In the genomic region with DNA sequence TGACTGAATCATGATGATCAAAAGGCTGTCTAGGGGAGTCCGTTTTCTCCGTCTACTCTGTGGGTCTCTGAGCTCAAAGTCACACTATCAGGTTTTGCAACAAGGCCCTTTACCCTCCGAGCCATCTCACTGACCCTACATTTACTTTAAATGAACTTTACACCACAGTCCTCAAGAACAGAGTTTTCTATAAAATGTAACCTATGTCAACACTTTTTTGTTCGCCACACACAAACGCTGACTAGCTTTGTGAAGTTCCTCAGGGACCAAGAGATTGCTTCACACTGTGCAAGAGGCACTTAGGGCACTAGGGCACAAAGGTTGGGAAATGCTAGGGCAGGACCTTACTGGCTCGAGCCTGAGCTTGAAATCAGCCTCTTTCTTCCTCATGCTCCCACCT, we compare ENCODE assay signal across 16 mouse cellular contexts. TPM values are rescaled to one million over a fixed set of nuclear protein-coding genes. Genes with fewer than 3 reads are reported as not detected.
A peak's percentile ranks its signal among the peaks of the same experiment; 100 is the strongest.
DNase-seq lines count a peak whose midpoint lies in the region; ATAC-seq lines count a peak whose summit lies in the region.
"Had no signal": no experiment of that assay in that cellular context is flagged by ENCODE, and none has a peak within 500 bp of the region (broad histone marks: within the 10 kb centered on the region; RNA-seq: fewer than 3 reads in every experiment).

No protein-coding gene starts in this region.

- DNase-seq in 416B (ENCODE audit: low read depth): peak; percentile 80
- no peak for DNase-seq in liver, embryonic 13.5 days
- DNase-seq in lung, postnatal 25 days (ENCODE audit: low spot score): peak; percentile 81
- no peak for DNase-seq in ovary, postnatal 14 days (ENCODE audit: low spot score)
- DNase-seq in T-cell, adult 2 months (ENCODE audit: low spot score): no peak
- DNase-seq in cerebellum, postnatal 14 days: no peak
- DNase-seq: gastrocnemius, adult 2 months; kidney, postnatal 36 days; left cerebral cortex, postnatal 4 days had no signal

- H3K27me3 ChIP-seq in liver, embryonic 13.5 days: no peaks in the 10 kb centered on the region
- H3K27me3 ChIP-seq: embryonic facial prominence, embryonic 13.5 days had no signal

- H3K4me3 ChIP-seq in brown adipose tissue, adult 24 weeks (ENCODE audit: insufficient read depth, low read depth, low read length): no peak overlapping the region
- no peak overlapping the region for H3K4me3 ChIP-seq in liver, embryonic 13.5 days (replicated peaks)
- H3K4me3 ChIP-seq: embryonic facial prominence, embryonic 13.5 days; gastrocnemius, adult 2 months had no signal

- no peaks in the 10 kb centered on the region for H3K36me3 ChIP-seq in liver, embryonic 13.5 days
- H3K36me3 ChIP-seq: embryonic facial prominence, embryonic 13.5 days had no signal

- peak overlapping the region; percentile 86 for H3K27ac ChIP-seq in brown adipose tissue, adult 24 weeks (replicated peaks; ENCODE audit: low read depth, low read length)
- H3K27ac ChIP-seq in liver, embryonic 13.5 days: peak overlapping the region; percentile 23; the same call in 1 of the 2 replicates
- H3K27ac ChIP-seq: embryonic facial prominence, embryonic 13.5 days; gastrocnemius, adult 2 months; macrophage had no signal

- ATAC-seq in liver, embryonic 13.5 days (ENCODE audit: low read depth): peak; percentile 69
- ATAC-seq: CD4-positive, CD25-positive, alpha-beta regulatory T cell, adult 4 months; forebrain, embryonic 14.5 days; inflammation-experienced regulatory T-cells, adult 6 months; midbrain, embryonic 16.5 days had no signal

- no peaks in the 10 kb centered on the region for H3K9me3 ChIP-seq in liver, embryonic 13.5 days (replicated peaks)

- 58% methylated on average over 6 of the region's 6 CpGs for WGBS in liver, embryonic 13.5 days (ENCODE audit: insufficient replicate concordance)

- peaks cover 8% of the 10 kb centered on the region; the same call in 1 of the 2 replicates for H3K4me1 ChIP-seq in brown adipose tissue, adult 24 weeks (ENCODE audit: control insufficient read depth, insufficient read depth, insufficient read length, low read length)
- H3K4me1 ChIP-seq in liver, embryonic 13.5 days (replicated peaks): 0 out of 2 replicates have a peak, but pooled peaks cover 5% of the 10 kb centered on the region
- H3K4me1 ChIP-seq: embryonic facial prominence, embryonic 13.5 days had no signal

- no peak overlapping the region for H3K4me2 ChIP-seq in liver, embryonic 13.5 days
- H3K4me2 ChIP-seq: embryonic facial prominence, embryonic 13.5 days had no signal

- no peak overlapping the region for H3K9ac ChIP-seq in liver, embryonic 13.5 days
- H3K9ac ChIP-seq: embryonic facial prominence, embryonic 13.5 days had no signal

RNA-seq across cellular contexts. Expression of a gene that starts 8.7 kb away (rescaled TPM):
- 17.4 and 29.1 TPM in 2 replicates for polyA plus RNA-seq in brown adipose tissue, adult 24 weeks (2012; ENCODE audit: insufficient read depth, insufficient read length, missing spikeins)
- polyA plus RNA-seq in liver, embryonic 13.5 days (2015; fragmentation: Nextera tagmentation; extraction: Ambion mirVana): 8.7 and 10.0 TPM in 2 replicates
- polyA plus RNA-seq: CD4-positive, CD25-positive, alpha-beta regulatory T cell, adult 4 months; forebrain, embryonic 14.5 days; inflammation-experienced regulatory T-cells, adult 6 months; macrophage had no signal

RNA-seq across cellular contexts. Expression of a gene that starts 21.4 kb away (rescaled TPM):
- polyA plus RNA-seq in brown adipose tissue, adult 24 weeks (2012; ENCODE audit: insufficient read depth, insufficient read length, missing spikeins): 17.6 and 21.5 TPM in 2 replicates
- 52.0 and 62.8 TPM in 2 replicates for polyA plus RNA-seq in liver, embryonic 13.5 days (2015; fragmentation: Nextera tagmentation; extraction: Ambion mirVana)

RNA-seq across cellular contexts. Expression of a gene that starts 34.4 kb away (rescaled TPM):
- 282 and 398 TPM in 2 replicates for polyA plus RNA-seq in brown adipose tissue, adult 24 weeks (2012; ENCODE audit: insufficient read depth, insufficient read length, missing spikeins)
- polyA plus RNA-seq in liver, embryonic 13.5 days (2015; fragmentation: Nextera tagmentation; extraction: Ambion mirVana): 731 and 782 TPM in 2 replicates

RNA-seq across cellular contexts. Expression of a gene that starts 34.4 kb away (rescaled TPM):
- 95.3 and 105 TPM in 2 replicates for polyA plus RNA-seq in brown adipose tissue, adult 24 weeks (2012; ENCODE audit: insufficient read depth, insufficient read length, missing spikeins)
- polyA plus RNA-seq in liver, embryonic 13.5 days (2015; fragmentation: Nextera tagmentation; extraction: Ambion mirVana): 48.6 and 53.2 TPM in 2 replicates

Comparison
In these comparisons a context has a peak if more than half of its experiments do, and no peak if none do; other contexts are left out.
1. DNase-seq: peak in 416B (single experiment) and lung, postnatal 25 days (single experiment); none in liver, embryonic 13.5 days (single experiment), ovary, postnatal 14 days (single experiment), T-cell, adult 2 months (single experiment) and cerebellum, postnatal 14 days (0 of 2).